Mouse (Mus musculus): ENCODE results near the gene Phactr2. TPM values are rescaled to one million over a fixed set of nuclear protein-coding genes. Genes with fewer than 3 reads are reported as not detected.

Gene Phactr2
- polyA plus RNA-seq, 1 experiment from 2014 or later = 7.5 TPM

- WGBS = 89% methylated on average over 17 of the region's 17 CpGs
- H3K27ac ChIP-seq (ENCODE audit: low read depth, low read length) = no peak overlapping the region
- no peak for ATAC-seq (ENCODE audit: low read depth)
Measured at GRCm38 (mm10) chr10:13424508-13424907, 49.7 kb downstream of the Phactr2 start.

GRCm38 (mm10) chr10:13424015-13424414 is 50.2 kb downstream of the Phactr2 start:
- H3K36me3 ChIP-seq (ENCODE audit: control insufficient read depth, insufficient read depth, low read length) = no peaks in the 10 kb centered on the region
- H3K4me1 ChIP-seq (ENCODE audit: control insufficient read depth, insufficient read depth, low read length) = 0 out of 2 replicates have a peak, but pooled peaks cover under 1% of the 10 kb centered on the region
- no peak overlapping the region for H3K9ac ChIP-seq (replicated peaks; ENCODE audit: low read depth, low read length)
- no peak overlapping the region for H3K27ac ChIP-seq (ENCODE audit: low read depth, low read length)
- H3K4me2 ChIP-seq (ENCODE audit: low read depth, low read length) = no peak overlapping the region
- no peaks in the 10 kb centered on the region for H3K9me3 ChIP-seq (ENCODE audit: control insufficient read depth, low read length)
- 93% methylated on average over 10 of the region's 10 CpGs for WGBS
- ATAC-seq (ENCODE audit: low read depth) = no peak
- no peak overlapping the region for H3K4me3 ChIP-seq (ENCODE audit: low read depth, low read length)
- H3K27me3 ChIP-seq (ENCODE audit: control insufficient read depth, insufficient read depth, low read length) = no peaks in the 10 kb centered on the region

More at GRCm38 (mm10) chr10:13424508-13424907, 49.7 kb downstream of the Phactr2 start:
- H3K4me3 ChIP-seq (ENCODE audit: low read depth, low read length) = no peak overlapping the region
- no peaks in the 10 kb centered on the region for H3K27me3 ChIP-seq (ENCODE audit: control insufficient read depth, insufficient read depth, low read length)
- 0 out of 2 replicates have a peak, but pooled peaks cover 4% of the 10 kb centered on the region for H3K4me1 ChIP-seq (ENCODE audit: control insufficient read depth, insufficient read depth, low read length)
- no peaks in the 10 kb centered on the region for H3K36me3 ChIP-seq (ENCODE audit: control insufficient read depth, insufficient read depth, low read length)
- no peak overlapping the region for H3K4me2 ChIP-seq (ENCODE audit: low read depth, low read length)
- no peaks in the 10 kb centered on the region for H3K9me3 ChIP-seq (ENCODE audit: control insufficient read depth, low read length)
- no peak overlapping the region for H3K9ac ChIP-seq (replicated peaks; ENCODE audit: low read depth, low read length)

- Histone ChIP-seq H3K27ac (ENCODE audit: low read depth, low read length) (no peak overlapping the region), H3K9ac (replicated peaks; ENCODE audit: low read depth, low read length) (no peak overlapping the region), H3K36me3 (ENCODE audit: control insufficient read depth, insufficient read depth, low read length) (no peaks in the 10 kb centered on the region), H3K4me1 (ENCODE audit: control insufficient read depth, insufficient read depth, low read length) (no peaks in the 10 kb centered on the region), H3K4me2 (ENCODE audit: low read depth, low read length) (no peak overlapping the region), H3K4me3 (ENCODE audit: low read depth, low read length) (no peak overlapping the region), H3K27me3 (ENCODE audit: control insufficient read depth, insufficient read depth, low read length) (no peaks in the 10 kb centered on the region), H3K9me3 (ENCODE audit: control insufficient read depth, low read length) (no peaks in the 10 kb centered on the region)
- ATAC-seq (ENCODE audit: low read depth) = no peak
- 72% methylated on average over 9 of the region's 9 CpGs for WGBS
Measured at GRCm38 (mm10) chr10:13422121-13422520, 52.1 kb downstream of the Phactr2 start.

GRCm38 (mm10) chr10:13419246-13419645 is 55.0 kb downstream of the Phactr2 start:
- no peak for ATAC-seq (ENCODE audit: low read depth)
- no peak overlapping the region for H3K4me3 ChIP-seq (ENCODE audit: low read depth, low read length)
- no peak overlapping the region for H3K4me2 ChIP-seq (ENCODE audit: low read depth, low read length)
- no peak overlapping the region for H3K9ac ChIP-seq (replicated peaks; ENCODE audit: low read depth, low read length)
- no peaks in the 10 kb centered on the region for H3K36me3 ChIP-seq (ENCODE audit: control insufficient read depth, insufficient read depth, low read length)
- no peaks in the 10 kb centered on the region for H3K9me3 ChIP-seq (ENCODE audit: control insufficient read depth, low read length)
- peaks cover 5% of the 10 kb centered on the region; the same call in 1 of the 2 replicates for H3K4me1 ChIP-seq (ENCODE audit: control insufficient read depth, insufficient read depth, low read length)
- no peaks in the 10 kb centered on the region for H3K27me3 ChIP-seq (ENCODE audit: control insufficient read depth, insufficient read depth, low read length)
- H3K27ac ChIP-seq (ENCODE audit: low read depth, low read length) = no peak overlapping the region
- 46% methylated on average over 4 of the region's 4 CpGs for WGBS

GRCm38 (mm10) chr10:13415489-13416104 is 58.6 kb downstream of the Phactr2 start:
- no peak overlapping the region for H3K27ac ChIP-seq (ENCODE audit: low read depth, low read length)
- no peaks in the 10 kb centered on the region for H3K9me3 ChIP-seq (ENCODE audit: control insufficient read depth, low read length)
- 34% methylated on average over 8 of the region's 8 CpGs for WGBS
- H3K4me2 ChIP-seq (ENCODE audit: low read depth, low read length) = no peak overlapping the region
- H3K4me1 ChIP-seq (ENCODE audit: control insufficient read depth, insufficient read depth, low read length) = peaks cover 5% of the 10 kb centered on the region; the same call in 1 of the 2 replicates
- no peaks in the 10 kb centered on the region for H3K27me3 ChIP-seq (ENCODE audit: control insufficient read depth, insufficient read depth, low read length)
- no peaks in the 10 kb centered on the region for H3K36me3 ChIP-seq (ENCODE audit: control insufficient read depth, insufficient read depth, low read length)
- no peak overlapping the region for H3K4me3 ChIP-seq (ENCODE audit: low read depth, low read length)
- no peak overlapping the region for H3K9ac ChIP-seq (replicated peaks; ENCODE audit: low read depth, low read length)
- 0 out of 2 replicates have a peak, but pooled peaks have one; percentile 45 for ATAC-seq (ENCODE audit: low read depth)

- Histone ChIP-seq H3K36me3 (ENCODE audit: control insufficient read depth, insufficient read depth, low read length) (no peaks in the 10 kb centered on the region), H3K4me2 (ENCODE audit: low read depth, low read length) (no peak overlapping the region), H3K9ac (replicated peaks; ENCODE audit: low read depth, low read length) (no peak overlapping the region), H3K9me3 (ENCODE audit: control insufficient read depth, low read length) (no peaks in the 10 kb centered on the region), H3K27ac (ENCODE audit: low read depth, low read length) (no peak overlapping the region), H3K4me3 (ENCODE audit: low read depth, low read length) (no peak overlapping the region), H3K4me1 (ENCODE audit: control insufficient read depth, insufficient read depth, low read length) (peaks cover 5% of the 10 kb centered on the region; the same call in 1 of the 2 replicates), H3K27me3 (ENCODE audit: control insufficient read depth, insufficient read depth, low read length) (no peaks in the 10 kb centered on the region)
- no peak for ATAC-seq (ENCODE audit: low read depth)
- 87% methylated on average over 19 of the region's 19 CpGs for WGBS
Measured at GRCm38 (mm10) chr10:13412202-13412923, 61.8 kb downstream of the Phactr2 start.

- H3K27ac ChIP-seq (ENCODE audit: low read depth, low read length) = no peak overlapping the region
- 85% methylated on average over 3 of the region's 3 CpGs for WGBS
Measured at GRCm38 (mm10) chr10:13411056-13411455, 63.2 kb downstream of the Phactr2 start.

GRCm38 (mm10) chr10:13401971-13402370 is 72.2 kb downstream of the Phactr2 start:
- Histone ChIP-seq H3K9me3 (ENCODE audit: control insufficient read depth, low read length) (no peaks in the 10 kb centered on the region), H3K27ac (ENCODE audit: low read depth, low read length) (no peak overlapping the region)
- ATAC-seq (ENCODE audit: low read depth) = no peak

More at GRCm38 (mm10) chr10:13411056-13411455, 63.2 kb downstream of the Phactr2 start:
- Histone ChIP-seq H3K9me3 (ENCODE audit: control insufficient read depth, low read length) (no peaks in the 10 kb centered on the region), H3K4me3 (ENCODE audit: low read depth, low read length) (no peak overlapping the region), H3K4me2 (ENCODE audit: low read depth, low read length) (no peak overlapping the region), H3K27me3 (ENCODE audit: control insufficient read depth, insufficient read depth, low read length) (no peaks in the 10 kb centered on the region), H3K36me3 (ENCODE audit: control insufficient read depth, insufficient read depth, low read length) (no peaks in the 10 kb centered on the region), H3K4me1 (ENCODE audit: control insufficient read depth, insufficient read depth, low read length) (peaks cover 5% of the 10 kb centered on the region; the same call in 1 of the 2 replicates), H3K9ac (replicated peaks; ENCODE audit: low read depth, low read length) (no peak overlapping the region)
- no peak for ATAC-seq (ENCODE audit: low read depth)

GRCm38 (mm10) chr10:13395753-13396152 is 78.5 kb downstream of the Phactr2 start:
- no peak for ATAC-seq (ENCODE audit: low read depth)
- Histone ChIP-seq H3K9ac (replicated peaks; ENCODE audit: low read depth, low read length) (no peak overlapping the region), H3K4me2 (ENCODE audit: low read depth, low read length) (no peak overlapping the region)

More at GRCm38 (mm10) chr10:13401971-13402370, 72.2 kb downstream of the Phactr2 start:
- Histone ChIP-seq H3K27me3 (ENCODE audit: control insufficient read depth, insufficient read depth, low read length) (no peaks in the 10 kb centered on the region), H3K9ac (replicated peaks; ENCODE audit: low read depth, low read length) (no peak overlapping the region), H3K36me3 (ENCODE audit: control insufficient read depth, insufficient read depth, low read length) (no peaks in the 10 kb centered on the region), H3K4me1 (ENCODE audit: control insufficient read depth, insufficient read depth, low read length) (no peaks in the 10 kb centered on the region), H3K4me2 (ENCODE audit: low read depth, low read length) (no peak overlapping the region), H3K4me3 (ENCODE audit: low read depth, low read length) (no peak overlapping the region)
- 90% methylated on average over 1 of the region's 1 CpGs for WGBS

More at GRCm38 (mm10) chr10:13395753-13396152, 78.5 kb downstream of the Phactr2 start:
- Histone ChIP-seq H3K27ac (ENCODE audit: low read depth, low read length) (no peak overlapping the region), H3K9me3 (ENCODE audit: control insufficient read depth, low read length) (no peaks in the 10 kb centered on the region), H3K4me3 (ENCODE audit: low read depth, low read length) (no peak overlapping the region), H3K4me1 (ENCODE audit: control insufficient read depth, insufficient read depth, low read length) (no peaks in the 10 kb centered on the region), H3K27me3 (ENCODE audit: control insufficient read depth, insufficient read depth, low read length) (no peaks in the 10 kb centered on the region), H3K36me3 (ENCODE audit: control insufficient read depth, insufficient read depth, low read length) (no peaks in the 10 kb centered on the region)
- 73% methylated on average over 3 of the region's 3 CpGs for WGBS

Measured in neural tube, embryonic 14.5 days (tissue).